Mouse (Mus musculus) frontal cortex, postnatal 25 days (tissue): ENCODE measurements at regions not wholly inside any gene's neighbourhood (a gene's known extent, or its start where the extent isn't known, plus 50 kb on each side); places are given as distances from the start of the nearest gene placed in this dataset.

Experiments
- DNase-seq, 2 experiments: peaks; one replicate each; pipeline ENCODE4 v3.0.0; 2022; ENCODE audit warnings: low spot score in 2 of 2

- DNase-seq, result peak in 1 of 2 experiments; percentile 10
Observed at GRCm38 (mm10) chr2:52804106-52804825, 53.4 kb upstream of the Fmnl2 start.

GRCm38 (mm10) chr2:52804826-52805149 lies 52.9 kb upstream of the Fmnl2 start:
- DNase-seq, result no peak

- DNase-seq, result no peak
Observed at GRCm38 (mm10) chr2:52807826-52808225, 49.8 kb upstream of the Fmnl2 start.
